Mouse (Mus musculus) heart, adult 10 weeks (tissue): ENCODE measurements around the gene Olfr33. TPM values are rescaled to one million over a fixed set of nuclear protein-coding genes. Genes with fewer than 3 reads are reported as not detected.

Source experiments
- polyA plus RNA-seq: library from polyadenylated mRNA; stranded (reverse); fragments of 350-450 nt; fragmentation: Illumina TruSeq; extraction: RNeasy Lipid Tissue Mini Kit (QIAGEN cat#74804); gene quantifications from one replicate; pipeline ENCODE4 v1.2.3, GENCODE M21; 2014; ENCODE audit warnings: low read depth, low replicate concordance

Olfr33 gene
- not detected for polyA plus RNA-seq

GRCm38 (mm10) chr7:102718970-102719369, at the start of gene Olfr33:
TSS of gene Olfr33 (minus strand) at chr7:102719070.

GRCm38 (mm10) chr7:102759266-102759665, 40.4 kb upstream of the Olfr33 start, which contains the start of the genes Olfr560 and Olfr78:
TSS of gene Olfr560 (minus strand) at chr7:102759366.
TSS of gene Olfr78 (minus strand) at chr7:102759471.

GRCm38 (mm10) chr7:102727391-102727790, 8.5 kb upstream of the Olfr33 start, which contains the start of gene Olfr559:
TSS of gene Olfr559 (minus strand) at chr7:102727491.

GRCm38 (mm10) chr7:102701915-102702314, 17.0 kb downstream of the Olfr33 start, which contains the start of gene Olfr558:
TSS of gene Olfr558 (plus strand) at chr7:102702215.

GRCm38 (mm10) chr7:102695358-102696125, 23.3 kb downstream of the Olfr33 start, which contains the start of gene Olfr557:
TSS of gene Olfr557 (plus strand) at chr7:102695910.

GRCm38 (mm10) chr7:102686944-102687501, 31.8 kb downstream of the Olfr33 start, which contains the start of gene Trim68:
TSS of gene Trim68 (minus strand) at chr7:102687327.

GRCm38 (mm10) chr7:102664599-102664998, 54.3 kb downstream of the Olfr33 start, which contains the start of gene Olfr556:
TSS of gene Olfr556 (plus strand) at chr7:102664899.

Other genes with a start within 250 kb of the Olfr33 start
- gene Olfr543, start 237.4 kb downstream of the Olfr33 start, polyA plus RNA-seq, result not detected
- gene Olfr544, start 230.8 kb downstream of the Olfr33 start, polyA plus RNA-seq, result not detected
- gene Olfr545, start 219.5 kb downstream of the Olfr33 start, polyA plus RNA-seq, result not detected
- gene Olfr547, start 184.3 kb downstream of the Olfr33 start, polyA plus RNA-seq, result not detected
- not detected for gene Olfr548-ps1, start 178.2 kb downstream of the Olfr33 start, polyA plus RNA-seq
- not detected for gene Olfr549, start 169.2 kb downstream of the Olfr33 start, polyA plus RNA-seq
- gene Trim21, start 153.6 kb downstream of the Olfr33 start, polyA plus RNA-seq, result 6.7 TPM
- gene Olfr550, start 147.6 kb downstream of the Olfr33 start, polyA plus RNA-seq, result not detected
- not detected for gene Olfr551, start 127.2 kb downstream of the Olfr33 start, polyA plus RNA-seq
- not detected for gene Olfr552, start 121.3 kb downstream of the Olfr33 start, polyA plus RNA-seq
- gene Olfr553, start 100.9 kb downstream of the Olfr33 start, polyA plus RNA-seq, result not detected
- not detected for gene Olfr554, start 80.6 kb downstream of the Olfr33 start, polyA plus RNA-seq
- not detected for gene Olfr555, start 60.2 kb downstream of the Olfr33 start, polyA plus RNA-seq
- gene Olfr556, start 54.2 kb downstream of the Olfr33 start, polyA plus RNA-seq, result not detected
- gene Trim68, start 31.7 kb downstream of the Olfr33 start, polyA plus RNA-seq, result 23.3 TPM
- not detected for gene Olfr557, start 23.2 kb downstream of the Olfr33 start, polyA plus RNA-seq
- gene Olfr558, start 16.9 kb downstream of the Olfr33 start, polyA plus RNA-seq, result 6.0 TPM
- gene Olfr559, start 8.4 kb upstream of the Olfr33 start, polyA plus RNA-seq, result not detected
- gene Olfr560, start 40.3 kb upstream of the Olfr33 start, polyA plus RNA-seq, result 0.39 TPM
- 3.1 TPM for gene Olfr78, start 40.4 kb upstream of the Olfr33 start, polyA plus RNA-seq
- not detected for gene Olfr561, start 52.2 kb upstream of the Olfr33 start, polyA plus RNA-seq
- gene Olfr564, start 84.4 kb upstream of the Olfr33 start, polyA plus RNA-seq, result not detected
- not detected for gene Olfr566, start 139.7 kb upstream of the Olfr33 start, polyA plus RNA-seq
- gene Olfr568, start 158.1 kb upstream of the Olfr33 start, polyA plus RNA-seq, result not detected
- gene Olfr569, start 171.8 kb upstream of the Olfr33 start, polyA plus RNA-seq, result not detected
- not detected for gene Olfr570, start 175.5 kb upstream of the Olfr33 start, polyA plus RNA-seq
- gene Olfr571, start 198.5 kb upstream of the Olfr33 start, polyA plus RNA-seq, result not detected
- gene Olfr572, start 205.3 kb upstream of the Olfr33 start, polyA plus RNA-seq, result not detected
- not detected for gene Olfr573-ps1, start 223.5 kb upstream of the Olfr33 start, polyA plus RNA-seq
- not detected for gene Olfr574, start 229.4 kb upstream of the Olfr33 start, polyA plus RNA-seq
- not detected for gene Olfr575, start 239.7 kb upstream of the Olfr33 start, polyA plus RNA-seq
- gene Olfr576, start 243.6 kb upstream of the Olfr33 start, polyA plus RNA-seq, result not detected